Mouse (Mus musculus): ENCODE results near the gene Sh2b2. TPM values are rescaled to one million over a fixed set of nuclear protein-coding genes. Genes with fewer than 3 reads are reported as not detected.
A peak's percentile ranks its signal among the peaks of the same experiment; 100 is the strongest.

Sh2b2 gene
- polyA plus RNA-seq (2012; rRNA removed) = 1.8 and 2.2 TPM in 2 replicates

GRCm38 (mm10) chr5:136246452-136246838 is at the start of gene Sh2b2:
Sh2b2 (minus strand) TSS chr5:136246556.
- no peak for DNase-seq (ENCODE audit: low spot score)

GRCm38 (mm10) chr5:136292971-136293418 is 46.6 kb upstream of the Sh2b2 start:
- no peak for DNase-seq (ENCODE audit: low spot score)

- DNase-seq (ENCODE audit: low spot score) = no peak
Measured at GRCm38 (mm10) chr5:136292361-136292760, 46.0 kb upstream of the Sh2b2 start.

GRCm38 (mm10) chr5:136291562-136291961 is 45.2 kb upstream of the Sh2b2 start:
- no peak for DNase-seq (ENCODE audit: low spot score)

GRCm38 (mm10) chr5:136289776-136290175 is 43.4 kb upstream of the Sh2b2 start:
- no peak for DNase-seq (ENCODE audit: low spot score)

- DNase-seq (ENCODE audit: low spot score) = no peak
Measured at GRCm38 (mm10) chr5:136288351-136289081, 42.2 kb upstream of the Sh2b2 start.

- DNase-seq (ENCODE audit: low spot score) = no peak
Measured at GRCm38 (mm10) chr5:136286566-136286965, 40.2 kb upstream of the Sh2b2 start.

GRCm38 (mm10) chr5:136285106-136285505 is 38.8 kb upstream of the Sh2b2 start:
- DNase-seq (ENCODE audit: low spot score) = no peak

GRCm38 (mm10) chr5:136281351-136281750 is 35.0 kb upstream of the Sh2b2 start:
- no peak for DNase-seq (ENCODE audit: low spot score)

GRCm38 (mm10) chr5:136274739-136275138 is 28.4 kb upstream of the Sh2b2 start:
- no peak for DNase-seq (ENCODE audit: low spot score)

GRCm38 (mm10) chr5:136269937-136270336 is 23.6 kb upstream of the Sh2b2 start:
- DNase-seq (ENCODE audit: low spot score) = no peak

- DNase-seq (ENCODE audit: low spot score) = no peak
Measured at GRCm38 (mm10) chr5:136266077-136266476, 19.7 kb upstream of the Sh2b2 start.

GRCm38 (mm10) chr5:136263342-136263741 is 17.0 kb upstream of the Sh2b2 start:
- no peak for DNase-seq (ENCODE audit: low spot score)

GRCm38 (mm10) chr5:136258919-136259318 is 12.6 kb upstream of the Sh2b2 start:
- DNase-seq (ENCODE audit: low spot score) = peak; percentile 52

GRCm38 (mm10) chr5:136252899-136253298 is 6.5 kb upstream of the Sh2b2 start:
- DNase-seq (ENCODE audit: low spot score) = peak; percentile 49

- no peak for DNase-seq (ENCODE audit: low spot score)
Measured at GRCm38 (mm10) chr5:136251004-136251403, 4.6 kb upstream of the Sh2b2 start.

- DNase-seq (ENCODE audit: low spot score) = no peak
Measured at GRCm38 (mm10) chr5:136248441-136248840, 2.1 kb upstream of the Sh2b2 start.

- DNase-seq (ENCODE audit: low spot score) = no peak
Measured at GRCm38 (mm10) chr5:136245541-136246451, 560 bp downstream of the Sh2b2 start.

- DNase-seq (ENCODE audit: low spot score) = peak; percentile 59
Measured at GRCm38 (mm10) chr5:136244762-136245540, 1.4 kb downstream of the Sh2b2 start.

- no peak for DNase-seq (ENCODE audit: low spot score)
Measured at GRCm38 (mm10) chr5:136243851-136244761, 2.2 kb downstream of the Sh2b2 start.

- no peak for DNase-seq (ENCODE audit: low spot score)
Measured at GRCm38 (mm10) chr5:136241161-136241560, 5.2 kb downstream of the Sh2b2 start.

All from urinary bladder, adult 2 months (tissue).